Mouse (Mus musculus): ENCODE measurements at regions not wholly inside any gene's neighbourhood (a gene's known extent, or its start where the extent isn't known, plus 50 kb on each side); places are given as distances from the start of the nearest gene placed in this dataset.

- Histone ChIP-seq H3K36me3 (ENCODE audit: control insufficient read depth, insufficient read depth, low read length) (no peaks in the 10 kb centered on the region), H3K27me3 (ENCODE audit: control insufficient read depth, insufficient read depth, low read length) (no peaks in the 10 kb centered on the region), H3K4me1 (ENCODE audit: control insufficient read depth, insufficient read depth, low read length) (no peaks in the 10 kb centered on the region), H3K4me3 (no peak overlapping the region), H3K9ac (ENCODE audit: low read depth, low read length) (no peak overlapping the region), H3K27ac (no peak overlapping the region), H3K79me2 (replicated peaks; ENCODE audit: control insufficient read depth, insufficient read depth, low read length) (no peaks in the 10 kb centered on the region)
- intact Hi-C loops (cut with DNase I): no loop called here
- no peak for DNase-seq
- TF ChIP-seq POLR2A (IDR thresholded peaks at IDR 0.05; ENCODE audit: insufficient read depth, low read depth, low read length) (no peak), CTCF (IDR thresholded peaks at IDR 0.05) (no peak), EP300 (IDR thresholded peaks at IDR 0.05; ENCODE audit: insufficient read depth, low read depth, low read length) (no peak)
- 69% methylated on average over 11 of the region's 11 CpGs for WGBS
Observed at GRCm38 (mm10) chr2:166216512-166216865, 61.0 kb upstream of the Sulf2 start.

DNA sequence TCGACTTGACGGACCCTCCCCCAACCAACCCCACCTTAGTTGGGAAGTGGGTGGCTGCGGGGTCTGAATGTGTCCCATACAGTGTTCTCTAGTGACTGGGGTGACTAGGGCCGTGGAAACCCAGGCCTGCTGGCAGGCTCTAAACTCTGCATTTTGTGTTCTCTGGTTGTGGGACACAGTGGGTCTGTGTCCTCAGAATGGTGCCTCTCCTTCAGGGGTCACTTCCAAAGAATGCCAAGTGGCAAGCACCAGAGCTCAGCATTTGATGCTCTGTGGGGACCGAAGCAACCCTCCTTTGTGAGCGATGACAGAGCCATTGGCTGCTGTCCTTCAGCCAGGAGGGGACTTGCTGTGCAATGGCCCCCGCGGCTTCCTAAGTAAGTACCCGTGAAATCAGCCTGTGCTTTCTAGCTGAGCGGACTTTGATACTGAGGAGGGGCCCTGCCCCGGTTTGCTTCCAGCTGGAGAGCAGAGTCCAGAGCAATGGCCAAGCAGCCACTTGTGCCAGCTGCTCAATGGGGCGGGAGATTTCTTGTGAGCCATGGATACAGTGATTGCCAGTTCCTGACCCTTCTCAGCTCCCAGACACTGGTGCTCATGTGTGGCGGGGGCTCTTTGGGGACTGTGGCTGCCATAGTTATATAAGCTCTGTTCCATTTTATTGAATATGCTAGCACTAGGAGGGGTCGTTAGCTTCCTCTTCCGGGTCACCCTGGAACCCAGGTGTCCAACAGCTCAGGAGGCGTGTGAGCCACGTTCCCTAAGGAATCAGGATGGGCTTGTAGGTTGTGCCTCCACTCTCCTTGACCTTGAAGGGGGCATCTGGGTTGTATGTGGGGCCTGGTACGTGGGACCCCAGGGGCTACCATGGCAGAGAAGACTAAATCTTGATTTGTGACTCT, 60.4 kb upstream of the Sulf2 start:
- H3K27ac ChIP-seq: no peak overlapping the region
- H3K79me2 ChIP-seq (replicated peaks; ENCODE audit: control insufficient read depth, insufficient read depth, low read length): no peaks in the 10 kb centered on the region
- 77% methylated on average over 18 of the region's 18 CpGs for WGBS
- no peaks in the 10 kb centered on the region for H3K27me3 ChIP-seq (ENCODE audit: control insufficient read depth, insufficient read depth, low read length)
- intact Hi-C loops (cut with DNase I): no loop called here
- H3K36me3 ChIP-seq (ENCODE audit: control insufficient read depth, insufficient read depth, low read length): no peaks in the 10 kb centered on the region
- no peak overlapping the region for H3K9ac ChIP-seq (ENCODE audit: low read depth, low read length)
- H3K4me3 ChIP-seq: no peak overlapping the region
- no peaks in the 10 kb centered on the region for H3K4me1 ChIP-seq (ENCODE audit: control insufficient read depth, insufficient read depth, low read length)
- TF ChIP-seq POLR2A (IDR thresholded peaks at IDR 0.05; ENCODE audit: insufficient read depth, low read depth, low read length) (no peak), CTCF (IDR thresholded peaks at IDR 0.05) (no peak), EP300 (IDR thresholded peaks at IDR 0.05; ENCODE audit: insufficient read depth, low read depth, low read length) (no peak)
- DNase-seq: no peak

DNA sequence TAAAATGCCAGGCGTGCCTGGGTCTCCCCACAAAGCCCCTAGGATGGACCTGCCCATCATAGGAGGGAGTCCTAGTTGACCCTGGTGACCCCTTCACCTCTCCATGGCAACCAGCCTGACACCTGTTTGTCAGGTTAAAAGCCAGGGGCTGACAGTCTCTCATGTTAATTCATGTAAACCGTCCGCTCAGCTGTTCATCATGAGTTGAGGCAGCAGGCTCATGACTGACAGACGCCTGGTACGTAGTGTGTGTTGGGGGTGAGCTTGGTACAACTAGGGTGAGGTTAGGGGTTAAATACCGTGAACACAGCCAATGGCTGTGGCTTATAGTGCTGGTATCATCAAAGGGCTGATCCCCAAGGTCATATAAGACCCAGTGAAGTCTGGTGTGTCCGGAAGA, 59.7 kb upstream of the Sulf2 start:
- Histone ChIP-seq H3K4me1 (ENCODE audit: control insufficient read depth, insufficient read depth, low read length) (no peaks in the 10 kb centered on the region), H3K9ac (ENCODE audit: low read depth, low read length) (no peak overlapping the region), H3K27me3 (ENCODE audit: control insufficient read depth, insufficient read depth, low read length) (no peaks in the 10 kb centered on the region), H3K36me3 (ENCODE audit: control insufficient read depth, insufficient read depth, low read length) (no peaks in the 10 kb centered on the region), H3K4me3 (no peak overlapping the region), H3K27ac (no peak overlapping the region), H3K79me2 (replicated peaks; ENCODE audit: control insufficient read depth, insufficient read depth, low read length) (no peaks in the 10 kb centered on the region)
- TF ChIP-seq CTCF (IDR thresholded peaks at IDR 0.05) (no peak), EP300 (IDR thresholded peaks at IDR 0.05; ENCODE audit: insufficient read depth, low read depth, low read length) (no peak), POLR2A (IDR thresholded peaks at IDR 0.05; ENCODE audit: insufficient read depth, low read depth, low read length) (no peak)
- 90% methylated on average over 7 of the region's 7 CpGs for WGBS
- DNase-seq: no peak
- intact Hi-C loops (cut with DNase I): no loop called here

DNA sequence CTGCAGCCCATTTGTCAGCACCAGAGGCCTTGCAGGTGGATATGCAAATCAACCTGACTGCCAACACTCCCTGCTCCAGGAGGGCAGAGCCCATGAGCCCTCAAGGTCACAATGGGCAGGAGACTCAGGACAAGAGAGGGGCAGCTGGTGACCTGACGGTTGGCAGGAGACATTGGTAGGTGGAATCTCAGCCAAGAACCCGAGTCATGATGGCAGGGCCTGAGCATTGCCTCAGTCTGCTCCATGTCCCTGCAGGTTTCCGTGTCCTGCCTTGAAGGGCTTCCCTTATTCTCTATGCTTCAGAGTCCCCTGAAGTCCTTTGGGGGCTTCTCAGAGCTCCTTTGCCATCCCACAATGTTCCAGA, 51.7 kb upstream of the Sulf2 start:
- 61% methylated on average over 3 of the region's 3 CpGs for WGBS
- DNase-seq: peak; percentile 26 to 32

DNA sequence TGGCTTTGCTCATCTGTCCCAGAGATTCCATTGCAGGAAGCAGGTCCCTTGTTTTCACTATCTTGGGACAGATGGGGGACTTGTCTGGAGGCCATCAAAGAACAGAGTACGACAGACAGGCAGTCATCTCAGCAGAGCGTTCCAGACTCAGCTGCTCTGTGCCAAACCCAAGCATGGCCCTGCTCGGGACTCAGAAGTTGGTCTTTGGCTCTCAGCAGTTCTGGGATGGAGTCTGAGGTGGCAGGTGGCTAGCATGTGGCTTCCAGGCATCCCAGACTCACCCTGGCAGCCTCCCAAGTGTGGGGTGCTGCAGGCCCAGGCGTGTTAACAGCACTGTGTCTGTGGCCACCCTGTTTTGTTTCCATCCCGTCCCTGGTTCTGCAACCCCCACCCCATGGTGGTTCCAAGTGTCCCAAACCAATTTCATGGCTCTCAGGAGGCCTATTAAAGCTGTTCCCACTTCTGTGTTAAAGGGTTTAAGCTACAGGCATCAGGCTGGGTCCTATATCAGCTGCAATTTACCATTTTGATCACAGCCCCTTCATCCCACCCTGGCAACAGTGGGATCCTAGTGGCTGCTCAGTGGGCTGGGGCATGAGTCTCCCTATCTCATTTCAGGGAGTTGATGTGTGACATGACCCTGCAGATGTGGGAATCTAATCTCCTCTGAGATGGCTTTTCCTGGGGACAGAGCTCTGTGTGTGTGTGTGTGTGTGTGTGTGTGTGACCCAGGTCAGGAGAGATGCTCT, 51.1 kb upstream of the Sulf2 start:
- 46% methylated on average over 5 of the region's 5 CpGs for WGBS
- no peaks in the 10 kb centered on the region for H3K27me3 ChIP-seq (ENCODE audit: control insufficient read depth, insufficient read depth, low read length)
- H3K4me3 ChIP-seq: no peak overlapping the region
- no peaks in the 10 kb centered on the region; the same call in none of the 2 replicates for H3K4me1 ChIP-seq (ENCODE audit: control insufficient read depth, insufficient read depth, low read length)
- no peak for DNase-seq
- TF ChIP-seq EP300 (IDR thresholded peaks at IDR 0.05; ENCODE audit: insufficient read depth, low read depth, low read length) (no peak), CTCF (IDR thresholded peaks at IDR 0.05) (no peak), POLR2A (IDR thresholded peaks at IDR 0.05; ENCODE audit: insufficient read depth, low read depth, low read length) (no peak)
- H3K36me3 ChIP-seq (ENCODE audit: control insufficient read depth, insufficient read depth, low read length): no peaks in the 10 kb centered on the region
- H3K27ac ChIP-seq: no peak overlapping the region
- no peak overlapping the region for H3K9ac ChIP-seq (ENCODE audit: low read depth, low read length)
- intact Hi-C loops (cut with DNase I): no loop called here
- H3K79me2 ChIP-seq (replicated peaks; ENCODE audit: control insufficient read depth, insufficient read depth, low read length): no peaks in the 10 kb centered on the region

More for the DNA sequence above, 51.7 kb upstream of the Sulf2 start:
- H3K4me3 ChIP-seq: no peak overlapping the region
- no peaks in the 10 kb centered on the region for H3K36me3 ChIP-seq (ENCODE audit: control insufficient read depth, insufficient read depth, low read length)
- H3K27me3 ChIP-seq (ENCODE audit: control insufficient read depth, insufficient read depth, low read length): no peaks in the 10 kb centered on the region
- intact Hi-C loops (cut with DNase I): no loop called here
- no peaks in the 10 kb centered on the region; the same call in none of the 2 replicates for H3K4me1 ChIP-seq (ENCODE audit: control insufficient read depth, insufficient read depth, low read length)
- TF ChIP-seq EP300 (IDR thresholded peaks at IDR 0.05; ENCODE audit: insufficient read depth, low read depth, low read length) (no peak), CTCF (IDR thresholded peaks at IDR 0.05) (no peak), POLR2A (IDR thresholded peaks at IDR 0.05; ENCODE audit: insufficient read depth, low read depth, low read length) (no peak)
- no peaks in the 10 kb centered on the region for H3K79me2 ChIP-seq (replicated peaks; ENCODE audit: control insufficient read depth, insufficient read depth, low read length)
- H3K27ac ChIP-seq: no peak overlapping the region
- no peak overlapping the region for H3K9ac ChIP-seq (ENCODE audit: low read depth, low read length)

Measured in heart, adult 2 months (tissue).